Mouse (Mus musculus): Measurements from ENCODE around the gene Fem1a. TPM values are rescaled to one million over a fixed set of nuclear protein-coding genes. Genes with fewer than 3 reads are reported as not detected.

The Fem1a gene
- polyA plus RNA-seq, 1 experiment from 2014 or later, result 18.3 TPM

- DNase-seq (ENCODE audit: low spot score) (no peak), ATAC-seq (ENCODE audit: insufficient read depth, low FRiP score, low TSS enrichment) (0 out of 2 replicates have a peak, but pooled peaks have one; percentile 5)
- Histone ChIP-seq H3K4me2 (ENCODE audit: low read depth) (peak overlapping the region; percentile 62), H3K27ac (ENCODE audit: low read depth, low read length) (peak overlapping the region; percentile 14; the same call in 1 of the 2 replicates), H3K9ac (ENCODE audit: low read length) (peak overlapping the region; percentile 54), H3K4me3 (ENCODE audit: low read depth, low read length) (peak overlapping the region; percentile 27), H3K4me1 (ENCODE audit: control insufficient read depth, insufficient read depth, low read length) (no peaks in the 10 kb centered on the region), H3K36me3 (ENCODE audit: control insufficient read depth, insufficient read depth, low read length) (no peaks in the 10 kb centered on the region), H3K27me3 (ENCODE audit: control insufficient read depth, insufficient read depth, low read length) (no peaks in the 10 kb centered on the region), H3K9me3 (ENCODE audit: control insufficient read depth, low read length) (no peaks in the 10 kb centered on the region)
- 76% methylated on average over 3 of the region's 3 CpGs for WGBS
These were observed 13.1 kb downstream of the Fem1a start for GRCm38 (mm10) chr17:56269741-56270140.

GRCm38 (mm10) chr17:56271609-56272253, 15.1 kb downstream of the Fem1a start:
- Histone ChIP-seq H3K27me3 (ENCODE audit: control insufficient read depth, insufficient read depth, low read length) (no peaks in the 10 kb centered on the region), H3K4me3 (ENCODE audit: low read depth, low read length) (no peak overlapping the region), H3K4me2 (ENCODE audit: low read depth) (no peak overlapping the region), H3K9ac (ENCODE audit: low read length) (no peak overlapping the region), H3K27ac (ENCODE audit: low read depth, low read length) (no peak overlapping the region), H3K9me3 (ENCODE audit: control insufficient read depth, low read length) (no peaks in the 10 kb centered on the region), H3K4me1 (ENCODE audit: control insufficient read depth, insufficient read depth, low read length) (no peaks in the 10 kb centered on the region), H3K36me3 (ENCODE audit: control insufficient read depth, insufficient read depth, low read length) (no peaks in the 10 kb centered on the region)
- no peak for DNase-seq (ENCODE audit: low spot score)
- 88% methylated on average over 12 of the region's 12 CpGs for WGBS
- no peak for ATAC-seq (ENCODE audit: insufficient read depth, low FRiP score, low TSS enrichment)

GRCm38 (mm10) chr17:56272644-56273043, 16.0 kb downstream of the Fem1a start:
- no peak overlapping the region for H3K27ac ChIP-seq (ENCODE audit: low read depth, low read length)
- WGBS, result 76% methylated on average over 3 of the region's 3 CpGs
- no peaks in the 10 kb centered on the region for H3K27me3 ChIP-seq (ENCODE audit: control insufficient read depth, insufficient read depth, low read length)
- no peak overlapping the region for H3K4me3 ChIP-seq (ENCODE audit: low read depth, low read length)
- no peak for DNase-seq (ENCODE audit: low spot score)
- ATAC-seq (ENCODE audit: insufficient read depth, low FRiP score, low TSS enrichment), result no peak
- H3K4me2 ChIP-seq (ENCODE audit: low read depth), result no peak overlapping the region
- no peaks in the 10 kb centered on the region for H3K9me3 ChIP-seq (ENCODE audit: control insufficient read depth, low read length)
- no peak overlapping the region for H3K9ac ChIP-seq (ENCODE audit: low read length)
- H3K4me1 ChIP-seq (ENCODE audit: control insufficient read depth, insufficient read depth, low read length), result 0 out of 2 replicates have a peak, but pooled peaks cover 3% of the 10 kb centered on the region
- no peaks in the 10 kb centered on the region for H3K36me3 ChIP-seq (ENCODE audit: control insufficient read depth, insufficient read depth, low read length)

- Histone ChIP-seq H3K27me3 (ENCODE audit: control insufficient read depth, insufficient read depth, low read length) (no peaks in the 10 kb centered on the region), H3K36me3 (ENCODE audit: control insufficient read depth, insufficient read depth, low read length) (no peaks in the 10 kb centered on the region), H3K4me3 (ENCODE audit: low read depth, low read length) (no peak overlapping the region), H3K4me2 (ENCODE audit: low read depth) (no peak overlapping the region), H3K9me3 (ENCODE audit: control insufficient read depth, low read length) (no peaks in the 10 kb centered on the region), H3K4me1 (ENCODE audit: control insufficient read depth, insufficient read depth, low read length) (0 out of 2 replicates have a peak, but pooled peaks cover 3% of the 10 kb centered on the region), H3K27ac (ENCODE audit: low read depth, low read length) (no peak overlapping the region), H3K9ac (ENCODE audit: low read length) (no peak overlapping the region)
- ATAC-seq (ENCODE audit: insufficient read depth, low FRiP score, low TSS enrichment), result no peak
- no peak for DNase-seq (ENCODE audit: low spot score)
- WGBS, result 85% methylated on average over 7 of the region's 7 CpGs
These were observed 16.9 kb downstream of the Fem1a start for GRCm38 (mm10) chr17:56273482-56273881.

- 89% methylated on average over 5 of the region's 5 CpGs for WGBS
- no peaks in the 10 kb centered on the region for H3K9me3 ChIP-seq (ENCODE audit: control insufficient read depth, low read length)
- ATAC-seq (ENCODE audit: insufficient read depth, low FRiP score, low TSS enrichment) (no peak), DNase-seq (ENCODE audit: low spot score) (no peak)
- no peak overlapping the region for H3K27ac ChIP-seq (ENCODE audit: low read depth, low read length)
- no peak overlapping the region for H3K9ac ChIP-seq (ENCODE audit: low read length)
- no peak overlapping the region for H3K4me2 ChIP-seq (ENCODE audit: low read depth)
- H3K4me1 ChIP-seq (ENCODE audit: control insufficient read depth, insufficient read depth, low read length), result 0 out of 2 replicates have a peak, but pooled peaks cover 3% of the 10 kb centered on the region
- no peaks in the 10 kb centered on the region for H3K27me3 ChIP-seq (ENCODE audit: control insufficient read depth, insufficient read depth, low read length)
- H3K36me3 ChIP-seq (ENCODE audit: control insufficient read depth, insufficient read depth, low read length), result no peaks in the 10 kb centered on the region
- H3K4me3 ChIP-seq (ENCODE audit: low read depth, low read length), result no peak overlapping the region
These were observed 17.4 kb downstream of the Fem1a start for GRCm38 (mm10) chr17:56273986-56274385.

- peak overlapping the region; percentile 51 for H3K4me2 ChIP-seq (ENCODE audit: low read depth)
- peak overlapping the region; percentile 36 for H3K4me3 ChIP-seq (ENCODE audit: low read depth, low read length)
- 0 out of 2 replicates have a peak, but pooled peaks cover 3% of the 10 kb centered on the region for H3K4me1 ChIP-seq (ENCODE audit: control insufficient read depth, insufficient read depth, low read length)
- H3K36me3 ChIP-seq (ENCODE audit: control insufficient read depth, insufficient read depth, low read length), result no peaks in the 10 kb centered on the region; the same call in 1 of the 2 replicates
- 28% methylated on average over 5 of the region's 5 CpGs for WGBS
- H3K9me3 ChIP-seq (ENCODE audit: control insufficient read depth, low read length), result no peaks in the 10 kb centered on the region
- DNase-seq (ENCODE audit: low spot score) (peak; percentile 34), ATAC-seq (ENCODE audit: insufficient read depth, low FRiP score, low TSS enrichment) (no peak)
- H3K27ac ChIP-seq (ENCODE audit: low read depth, low read length), result no peak overlapping the region
- H3K9ac ChIP-seq (ENCODE audit: low read length), result peak overlapping the region; percentile 48
- H3K27me3 ChIP-seq (ENCODE audit: control insufficient read depth, insufficient read depth, low read length), result no peaks in the 10 kb centered on the region
These were observed 19.4 kb downstream of the Fem1a start for GRCm38 (mm10) chr17:56275842-56276480.

GRCm38 (mm10) chr17:56276643-56277566, 20.3 kb downstream of the Fem1a start, which contains the start of gene Ticam1:
Gene Ticam1, minus strand, starts transcription at chr17:56276786.
- H3K27me3 ChIP-seq (ENCODE audit: control insufficient read depth, insufficient read depth, low read length), result no peaks in the 10 kb centered on the region
- 10% methylated on average over 18 of the region's 21 CpGs for WGBS
- H3K4me2 ChIP-seq (ENCODE audit: low read depth), result peak within 1 kb of the TSS; percentile 51
- peak within 1 kb of the TSS; percentile 36 for H3K4me3 ChIP-seq (ENCODE audit: low read depth, low read length)
- H3K27ac ChIP-seq (ENCODE audit: low read depth, low read length), result 0 out of 2 replicates have a peak within 1 kb of the TSS, but pooled peaks have one; percentile 7
- no peaks in the 10 kb centered on the region for H3K9me3 ChIP-seq (ENCODE audit: control insufficient read depth, low read length)
- H3K36me3 ChIP-seq (ENCODE audit: control insufficient read depth, insufficient read depth, low read length), result peaks cover 2% of the 10 kb centered on the region; the same call in 1 of the 2 replicates
- peak within 1 kb of the TSS; percentile 48 for H3K9ac ChIP-seq (ENCODE audit: low read length)
- DNase-seq (ENCODE audit: low spot score) (peak; percentile 90), ATAC-seq (ENCODE audit: insufficient read depth, low FRiP score, low TSS enrichment) (peak; percentile 82)
- H3K4me1 ChIP-seq (ENCODE audit: control insufficient read depth, insufficient read depth, low read length), result 0 out of 2 replicates have a peak, but pooled peaks cover 3% of the 10 kb centered on the region

GRCm38 (mm10) chr17:56277567-56277893, 20.9 kb downstream of the Fem1a start:
- H3K4me1 ChIP-seq (ENCODE audit: control insufficient read depth, insufficient read depth, low read length), result 0 out of 2 replicates have a peak, but pooled peaks cover 3% of the 10 kb centered on the region
- peaks cover 2% of the 10 kb centered on the region; the same call in 1 of the 2 replicates for H3K36me3 ChIP-seq (ENCODE audit: control insufficient read depth, insufficient read depth, low read length)
- no peak overlapping the region for H3K4me3 ChIP-seq (ENCODE audit: low read depth, low read length)
- no peak for ATAC-seq (ENCODE audit: insufficient read depth, low FRiP score, low TSS enrichment)
- WGBS, result 54% methylated on average over 2 of the region's 2 CpGs
- no peak for DNase-seq (ENCODE audit: low spot score)
- no peaks in the 10 kb centered on the region for H3K9me3 ChIP-seq (ENCODE audit: control insufficient read depth, low read length)
- 0 out of 2 replicates have a peak overlapping the region, but pooled peaks have one; percentile 7 for H3K27ac ChIP-seq (ENCODE audit: low read depth, low read length)
- H3K4me2 ChIP-seq (ENCODE audit: low read depth), result peak overlapping the region; percentile 51; the same call in 1 of the 2 replicates
- H3K9ac ChIP-seq (ENCODE audit: low read length), result no peak overlapping the region
- H3K27me3 ChIP-seq (ENCODE audit: control insufficient read depth, insufficient read depth, low read length), result no peaks in the 10 kb centered on the region

Data from neural tube, embryonic 11.5 days (tissue).